Mouse (Mus musculus) CH12.LX (cell line): ENCODE results near the gene Gstm1.

Experiments
- BHLHE40 ChIP-seq: IDR thresholded peaks from 2 replicates; pipeline ENCODE4 v1.6.1; 2011; ENCODE audit warnings: mild to moderate bottlenecking, low read depth, low read length, improper control_type of control experiment
- CHD2 ChIP-seq: IDR thresholded peaks from 2 replicates; pipeline ENCODE4 v1.6.1; 2011; ENCODE audit warnings: low read length, improper control_type of control experiment
- CTCF ChIP-seq, 2 experiments: IDR thresholded peaks in 1 of 2; conservative IDR thresholded peaks in 1 of 2; 2 replicates each; pipeline ENCODE4 v1.5.1; 2011 to 2012; ENCODE audit warnings: low read depth in 2 of 2, low read length in 2 of 2, improper control_type of control experiment in 1 of 2, inconsistent platforms in 1 of 2, mild to moderate bottlenecking in 1 of 2, moderate library complexity in 1 of 2
- EP300 ChIP-seq: IDR thresholded peaks from 2 replicates; pipeline ENCODE4 v1.6.1; 2011; ENCODE audit warnings: low read length, improper control_type of control experiment
- HCFC1 ChIP-seq: IDR thresholded peaks from 2 replicates; pipeline ENCODE4 v1.6.1; 2012; ENCODE audit warnings: low read depth, mild to moderate bottlenecking, inconsistent platforms, low read length, improper control_type of control experiment
- JUND ChIP-seq: conservative IDR thresholded peaks from 2 replicates; pipeline ENCODE4 v1.6.1; 2011; ENCODE audit warnings: low read depth, low read length, improper control_type of control experiment
- KAT2A ChIP-seq: IDR thresholded peaks from 2 replicates; pipeline ENCODE4 v1.6.1; 2012; ENCODE audit warnings: low read length, improper control_type of control experiment, inconsistent platforms; ENCODE audit not compliant: insufficient replicate concordance
- MAZ ChIP-seq: IDR thresholded peaks from 2 replicates; pipeline ENCODE4 v1.6.1; 2012; ENCODE audit warnings: low read depth, mild to moderate bottlenecking, inconsistent platforms, low read length, improper control_type of control experiment, moderate library complexity
- NELFE ChIP-seq: IDR thresholded peaks from 2 replicates; pipeline ENCODE4 v1.6.1; 2011; ENCODE audit warnings: low read depth, low read length, improper control_type of control experiment
- POLR2A ChIP-seq: IDR thresholded peaks from 2 replicates; pipeline ENCODE4 v1.6.1; 2011; ENCODE audit warnings: low read depth, mild to moderate bottlenecking, improper control_type of control experiment, low read length
- UBTF ChIP-seq: IDR thresholded peaks from 2 replicates; pipeline ENCODE4 v1.6.1; 2012; ENCODE audit warnings: low read depth, mild to moderate bottlenecking, inconsistent platforms, low read length, improper control_type of control experiment, moderate library complexity
- USF1 ChIP-seq: IDR thresholded peaks from 2 replicates; pipeline ENCODE4 v1.6.1; 2014; ENCODE audit warnings: low read depth, mild to moderate bottlenecking, inconsistent platforms, low read length, improper control_type of control experiment
- ZNF384 ChIP-seq: IDR thresholded peaks from 2 replicates; pipeline ENCODE4 v1.6.1; 2012; ENCODE audit warnings: low read depth, low read length, improper control_type of control experiment, inconsistent platforms

- TF ChIP-seq KAT2A (no peak), EP300 (no peak), POLR2A (no peak), USF1 (no peak), CTCF (conservative IDR thresholded peaks at IDR 0.05 in 1 of 2, IDR thresholded peaks at IDR 0.05 in 1 of 2; ENCODE audit: low read depth in 2 of 2, low read length in 2 of 2) (no peak), NELFE (no peak), HCFC1 (no peak), ZNF384 (no peak), BHLHE40 (no peak), CHD2 (no peak), UBTF (no peak), MAZ (no peak), JUND (no peak)
Measured at GRCm38 (mm10) chr3:108011558-108011957, 6.2 kb downstream of the Gstm1 start.
